Mouse (Mus musculus) kidney, postnatal 0 days (tissue): Measurements from ENCODE around the gene Aff1. TPM values are rescaled to one million over a fixed set of nuclear protein-coding genes. Genes with fewer than 3 reads are reported as not detected.

Source experiments
- ATAC-seq: fragments of 200-750 bp; cut with Nextera tagmentation; replicated peaks from 2 replicates; pipeline ENCODE4 v1.8.0; 2017; ENCODE audit warnings: low read depth, moderate number of reproducible peaks, moderate TSS enrichment, moderate library complexity; ENCODE audit not compliant: low FRiP score
- DNase-seq: peaks from one replicate; pipeline ENCODE4 v3.0.0-alpha.2; 2016; ENCODE audit warnings: low spot score
- H3K27ac ChIP-seq: fragments of 300-500 bp; sonication (generic); 2 replicates; pipeline ENCODE4 v1.5.1; 2014; ENCODE audit warnings: mild to moderate bottlenecking
- H3K27me3 ChIP-seq: fragments of 300-500 bp; sonication (generic); 2 replicates; pipeline ENCODE4 v1.6.1; 2014; ENCODE audit warnings: low read length, mixed read lengths; ENCODE audit not compliant: insufficient read depth
- H3K36me3 ChIP-seq: fragments of 300-500 bp; sonication (generic); 2 replicates; pipeline ENCODE4 v1.6.1; 2014; ENCODE audit warnings: low read length, mixed read lengths; ENCODE audit not compliant: insufficient read depth
- H3K4me1 ChIP-seq: fragments of 300-500 bp; sonication (generic); replicated peaks from 2 replicates; pipeline ENCODE4 v1.6.1; 2014; ENCODE audit warnings: antibody characterized with exemption, low read length, mixed read lengths; ENCODE audit not compliant: insufficient read depth
- H3K4me2 ChIP-seq: fragments of 300-500 bp; sonication (generic); 2 replicates; pipeline ENCODE4 v1.6.1; 2014; ENCODE audit warnings: mild to moderate bottlenecking, low read length, moderate library complexity, mixed read lengths
- H3K4me3 ChIP-seq: fragments of 300-500 bp; sonication (generic); replicated peaks from 2 replicates; pipeline ENCODE4 v1.5.1; 2014; ENCODE audit warnings: low read depth, low read length
- H3K9ac ChIP-seq: fragments of 300-500 bp; sonication (generic); 2 replicates; pipeline ENCODE4 v1.6.1; 2014; ENCODE audit warnings: low read depth, low read length
- H3K9me3 ChIP-seq: fragments of 300-500 bp; sonication (generic); replicated peaks from 2 replicates; pipeline ENCODE4 v1.6.1; 2016; ENCODE audit warnings: low read length, inconsistent platforms, mixed read lengths
- CTCF ChIP-seq: IDR thresholded peaks from 2 replicates; pipeline ENCODE4 v1.5.1; 2016; ENCODE audit warnings: antibody characterized with exemption, low read depth, mild to moderate bottlenecking, moderate library complexity
- WGBS: fragments of 180-500 bp; shearing (Covaris S2); extraction: QIAGEN DNeasy Blood & Tissue Kit; methylation state at CpG from one replicate; pipeline ENCODE4 v1.1.7; 2014; 5-methylcytosine and 5-hydroxymethylcytosine counted together
- polyA plus RNA-seq: library from polyadenylated mRNA; unstranded; fragments of >200 nt; fragmentation: Nextera tagmentation; extraction: Ambion mirVana; gene quantifications from 2 replicates; pipeline ENCODE4 v1.2.1, GENCODE M21; 2015

Aff1 gene
- polyA plus RNA-seq, 1 experiment from 2014 or later: 14.3 TPM

- H3K27me3 ChIP-seq: no peaks in the 10 kb centered on the region
- H3K4me3 ChIP-seq: no peak overlapping the region
- H3K9ac ChIP-seq: no peak overlapping the region
- 72% methylated on average over 7 of the region's 7 CpGs for WGBS
- H3K4me2 ChIP-seq: no peak overlapping the region
- no peaks in the 10 kb centered on the region for H3K4me1 ChIP-seq
- ATAC-seq (no peak), DNase-seq (no peak)
- no peaks in the 10 kb centered on the region for H3K36me3 ChIP-seq
- TF ChIP-seq CTCF: no peak
- no peaks in the 10 kb centered on the region for H3K9me3 ChIP-seq
- no peak overlapping the region for H3K27ac ChIP-seq
These were observed 57.5 kb downstream of the Aff1 start for GRCm38 (mm10) chr5:103749465-103750285.

GRCm38 (mm10) chr5:103752665-103753510 lies 60.7 kb downstream of the Aff1 start:
- Histone ChIP-seq H3K4me1 (0 out of 2 replicates have a peak, but pooled peaks cover 2% of the 10 kb centered on the region), H3K9ac (peak overlapping the region; percentile 87), H3K36me3 (no peaks in the 10 kb centered on the region), H3K4me2 (peak overlapping the region; percentile 83), H3K27ac (peak overlapping the region; percentile 98), H3K9me3 (no peaks in the 10 kb centered on the region), H3K27me3 (no peaks in the 10 kb centered on the region), H3K4me3 (peak overlapping the region; percentile 76)
- ATAC-seq (no peak), DNase-seq (peak; percentile 55)
- TF ChIP-seq CTCF: no peak
- WGBS: 4% methylated on average over 23 of the region's 23 CpGs

GRCm38 (mm10) chr5:103753511-103754329 lies 61.5 kb downstream of the Aff1 start:
- WGBS: under 1% methylated on average over 63 of the region's 86 CpGs
- H3K4me2 ChIP-seq: peak overlapping the region; percentile 83
- ATAC-seq: peak; percentile 96
- H3K27ac ChIP-seq: peak overlapping the region; percentile 98
- no peaks in the 10 kb centered on the region for H3K36me3 ChIP-seq
- H3K4me3 ChIP-seq: peak overlapping the region; percentile 76
- no peak for TF ChIP-seq CTCF
- no peaks in the 10 kb centered on the region for H3K9me3 ChIP-seq
- peak overlapping the region; percentile 87 for H3K9ac ChIP-seq
- H3K27me3 ChIP-seq: no peaks in the 10 kb centered on the region
- H3K4me1 ChIP-seq: 0 out of 2 replicates have a peak, but pooled peaks cover 6% of the 10 kb centered on the region
- DNase-seq: peak; percentile 91

DNA sequence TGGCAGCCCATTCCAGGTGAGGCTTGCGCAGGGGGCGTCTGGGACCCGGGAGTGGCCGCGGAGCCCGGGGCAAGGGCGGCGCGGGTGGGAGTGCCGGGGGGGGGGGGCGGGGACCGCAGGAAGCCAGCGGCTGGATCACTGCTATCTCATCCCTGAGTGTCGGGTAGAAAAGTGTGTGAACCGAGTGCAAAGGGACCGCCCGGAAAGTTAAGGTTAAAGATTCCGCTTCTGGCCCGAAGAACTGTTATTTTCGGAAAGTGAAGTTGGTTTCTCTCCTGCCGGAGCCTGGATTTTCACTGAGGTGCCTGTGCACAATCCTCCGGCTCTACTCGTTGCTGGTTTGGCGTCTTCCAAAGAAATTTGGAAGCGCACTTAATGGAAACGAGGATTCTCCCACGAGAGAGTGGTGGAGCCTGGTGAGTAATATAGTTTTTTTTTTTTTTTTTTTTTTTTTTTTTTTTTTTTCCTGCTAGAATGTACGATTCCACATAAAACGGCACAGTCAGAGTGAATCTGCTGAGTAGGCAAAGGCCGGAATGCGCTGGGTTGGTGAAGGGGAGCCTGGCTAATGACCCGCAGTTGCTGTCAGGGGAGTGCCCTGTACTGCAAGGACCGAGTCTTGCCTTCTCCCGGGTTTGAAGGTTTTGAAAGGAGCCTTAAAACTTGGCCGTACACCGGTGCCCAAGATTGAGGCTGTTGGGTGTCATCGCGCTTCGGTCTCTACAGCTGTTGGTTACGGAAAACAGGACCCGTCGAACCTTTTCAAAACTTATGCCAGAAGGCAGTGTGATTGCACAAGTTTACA lies 62.4 kb downstream of the Aff1 start:
- Histone ChIP-seq H3K4me2 (peak overlapping the region; percentile 83), H3K9me3 (no peaks in the 10 kb centered on the region), H3K36me3 (no peaks in the 10 kb centered on the region), H3K27ac (peak overlapping the region; percentile 98), H3K27me3 (no peaks in the 10 kb centered on the region), H3K9ac (peak overlapping the region; percentile 87), H3K4me3 (peak overlapping the region; percentile 76), H3K4me1 (0 out of 2 replicates have a peak, but pooled peaks cover 6% of the 10 kb centered on the region)
- no peak for TF ChIP-seq CTCF
- ATAC-seq: 0 out of 2 replicates have a peak, but pooled peaks have one; percentile 15
- DNase-seq: peak; percentile 76
- 3% methylated on average over 37 of the region's 42 CpGs for WGBS

GRCm38 (mm10) chr5:103755135-103755487 lies 62.9 kb downstream of the Aff1 start:
- no peaks in the 10 kb centered on the region for H3K27me3 ChIP-seq
- DNase-seq (no peak), ATAC-seq (no peak)
- H3K9me3 ChIP-seq: no peaks in the 10 kb centered on the region
- 0 out of 2 replicates have a peak, but pooled peaks cover 9% of the 10 kb centered on the region for H3K4me1 ChIP-seq
- no peaks in the 10 kb centered on the region for H3K36me3 ChIP-seq
- H3K4me3 ChIP-seq: peak overlapping the region; percentile 76
- peak overlapping the region; percentile 87 for H3K9ac ChIP-seq
- peak overlapping the region; percentile 98; the same call in 1 of the 2 replicates for H3K27ac ChIP-seq
- 43% methylated on average over 3 of the region's 3 CpGs for WGBS
- TF ChIP-seq CTCF: no peak
- H3K4me2 ChIP-seq: peak overlapping the region; percentile 83
